Mouse (Mus musculus): ENCODE data around the gene Platr17. TPM values are rescaled to one million over a fixed set of nuclear protein-coding genes. Genes with fewer than 3 reads are reported as not detected.

The Platr17 gene
- polyA plus RNA-seq, 1 experiment from 2014 or later: 1.1 TPM

GRCm38 (mm10) chr17:33924577-33925283 is 19.8 kb downstream of the Platr17 start:
- no peak overlapping the region for H3K4me2 ChIP-seq
- H3K27ac ChIP-seq: no peak overlapping the region
- H3K36me3 ChIP-seq: peaks cover 29% of the 10 kb centered on the region
- no peaks in the 10 kb centered on the region for H3K27me3 ChIP-seq
- no peak overlapping the region for H3K4me3 ChIP-seq (replicated peaks)
- H3K9ac ChIP-seq (replicated peaks): no peak overlapping the region
- H3K9me3 ChIP-seq: no peaks in the 10 kb centered on the region
- peaks cover 14% of the 10 kb centered on the region for H3K4me1 ChIP-seq (replicated peaks)
- WGBS: 83% methylated on average over 10 of the region's 10 CpGs
- no peak for ATAC-seq (ENCODE audit: insufficient number of reproducible peaks, insufficient read depth, low FRiP score, low TSS enrichment, low read depth)

- Histone ChIP-seq H3K27me3 (no peaks in the 10 kb centered on the region), H3K4me1 (replicated peaks) (peaks cover 9% of the 10 kb centered on the region), H3K27ac (no peak overlapping the region), H3K9ac (replicated peaks) (no peak overlapping the region), H3K4me3 (replicated peaks) (no peak overlapping the region), H3K4me2 (no peak overlapping the region), H3K36me3 (peaks cover 29% of the 10 kb centered on the region), H3K9me3 (no peaks in the 10 kb centered on the region)
- WGBS: 81% methylated on average over 21 of the region's 21 CpGs
- ATAC-seq (ENCODE audit: insufficient number of reproducible peaks, insufficient read depth, low FRiP score, low TSS enrichment, low read depth): no peak
Measured at GRCm38 (mm10) chr17:33925406-33926116, 20.6 kb downstream of the Platr17 start.

GRCm38 (mm10) chr17:33926207-33926932 is 21.4 kb downstream of the Platr17 start:
- Histone ChIP-seq H3K27ac (no peak overlapping the region), H3K36me3 (peaks cover 29% of the 10 kb centered on the region), H3K27me3 (no peaks in the 10 kb centered on the region), H3K4me1 (replicated peaks) (peaks cover 15% of the 10 kb centered on the region), H3K9ac (replicated peaks) (no peak overlapping the region), H3K4me2 (no peak overlapping the region), H3K4me3 (replicated peaks) (no peak overlapping the region), H3K9me3 (no peaks in the 10 kb centered on the region)
- WGBS: 79% methylated on average over 17 of the region's 17 CpGs
- no peak for ATAC-seq (ENCODE audit: insufficient number of reproducible peaks, insufficient read depth, low FRiP score, low TSS enrichment, low read depth)

- no peaks in the 10 kb centered on the region for H3K9me3 ChIP-seq
- peak overlapping the region; percentile 74 for H3K9ac ChIP-seq (replicated peaks)
- no peaks in the 10 kb centered on the region for H3K27me3 ChIP-seq
- peaks cover 45% of the 10 kb centered on the region for H3K36me3 ChIP-seq
- peak overlapping the region; percentile 73 for H3K4me3 ChIP-seq (replicated peaks)
- H3K27ac ChIP-seq: no peak overlapping the region
- WGBS: 63% methylated on average over 21 of the region's 21 CpGs
- ATAC-seq (ENCODE audit: insufficient number of reproducible peaks, insufficient read depth, low FRiP score, low TSS enrichment, low read depth): no peak
- H3K4me2 ChIP-seq: peak overlapping the region; percentile 88
- peaks cover 18% of the 10 kb centered on the region for H3K4me1 ChIP-seq (replicated peaks)
Measured at GRCm38 (mm10) chr17:33928251-33928947, 23.5 kb downstream of the Platr17 start.

- Histone ChIP-seq H3K36me3 (peaks cover 57% of the 10 kb centered on the region), H3K4me2 (peak within 1 kb of the TSS; percentile 88), H3K4me1 (replicated peaks) (peaks cover 18% of the 10 kb centered on the region), H3K4me3 (replicated peaks) (peak within 1 kb of the TSS; percentile 73), H3K27me3 (no peaks in the 10 kb centered on the region), H3K9me3 (no peaks in the 10 kb centered on the region), H3K9ac (replicated peaks) (peak within 1 kb of the TSS; percentile 74), H3K27ac (peak within 1 kb of the TSS; percentile 97)
- ATAC-seq (ENCODE audit: insufficient number of reproducible peaks, insufficient read depth, low FRiP score, low TSS enrichment, low read depth): peak; percentile 63
- under 1% methylated on average over 73 of the region's 80 CpGs for WGBS
Measured at GRCm38 (mm10) chr17:33929371-33930279, 24.7 kb downstream of the Platr17 start, which contains the start of gene Rgl2. TSS of gene Rgl2 (plus strand) at chr17:33929543.

GRCm38 (mm10) chr17:33930280-33931158 is 25.6 kb downstream of the Platr17 start:
- Histone ChIP-seq H3K9me3 (no peaks in the 10 kb centered on the region), H3K4me1 (replicated peaks) (peaks cover 18% of the 10 kb centered on the region), H3K27ac (peak overlapping the region; percentile 97), H3K27me3 (no peaks in the 10 kb centered on the region), H3K9ac (replicated peaks) (peak overlapping the region; percentile 74), H3K4me3 (replicated peaks) (peak overlapping the region; percentile 73), H3K4me2 (peak overlapping the region; percentile 88), H3K36me3 (peaks cover 59% of the 10 kb centered on the region)
- under 1% methylated on average over 45 of the region's 45 CpGs for WGBS
- ATAC-seq (ENCODE audit: insufficient number of reproducible peaks, insufficient read depth, low FRiP score, low TSS enrichment, low read depth): no peak

- ATAC-seq (ENCODE audit: insufficient number of reproducible peaks, insufficient read depth, low FRiP score, low TSS enrichment, low read depth): no peak
- peaks cover 59% of the 10 kb centered on the region for H3K36me3 ChIP-seq
- peak overlapping the region; percentile 88 for H3K4me2 ChIP-seq
- H3K27me3 ChIP-seq: no peaks in the 10 kb centered on the region
- H3K27ac ChIP-seq: 0 out of 2 replicates have a peak overlapping the region, but pooled peaks have one; percentile 17
- no peaks in the 10 kb centered on the region for H3K9me3 ChIP-seq
- peak overlapping the region; percentile 73 for H3K4me3 ChIP-seq (replicated peaks)
- 31% methylated on average over 18 of the region's 18 CpGs for WGBS
- peaks cover 18% of the 10 kb centered on the region for H3K4me1 ChIP-seq (replicated peaks)
- H3K9ac ChIP-seq (replicated peaks): peak overlapping the region; percentile 74; the same call in 1 of the 2 replicates
Measured at GRCm38 (mm10) chr17:33931159-33931866, 26.4 kb downstream of the Platr17 start.

- Histone ChIP-seq H3K9ac (replicated peaks) (no peak overlapping the region), H3K4me2 (0 out of 2 replicates have a peak overlapping the region, but pooled peaks have one; percentile 88), H3K4me3 (replicated peaks) (no peak overlapping the region), H3K9me3 (no peaks in the 10 kb centered on the region), H3K4me1 (replicated peaks) (peaks cover 18% of the 10 kb centered on the region), H3K36me3 (peaks cover 58% of the 10 kb centered on the region), H3K27me3 (no peaks in the 10 kb centered on the region), H3K27ac (no peak overlapping the region)
- 89% methylated on average over 11 of the region's 11 CpGs for WGBS
- ATAC-seq (ENCODE audit: insufficient number of reproducible peaks, insufficient read depth, low FRiP score, low TSS enrichment, low read depth): no peak
Measured at GRCm38 (mm10) chr17:33931947-33932346, 27.0 kb downstream of the Platr17 start.

GRCm38 (mm10) chr17:33932448-33932847 is 27.5 kb downstream of the Platr17 start:
- no peaks in the 10 kb centered on the region for H3K9me3 ChIP-seq
- peaks cover 18% of the 10 kb centered on the region for H3K4me1 ChIP-seq (replicated peaks)
- no peaks in the 10 kb centered on the region for H3K27me3 ChIP-seq
- no peak overlapping the region for H3K4me3 ChIP-seq (replicated peaks)
- H3K27ac ChIP-seq: no peak overlapping the region
- peaks cover 60% of the 10 kb centered on the region for H3K36me3 ChIP-seq
- H3K4me2 ChIP-seq: no peak overlapping the region
- no peak for ATAC-seq (ENCODE audit: insufficient number of reproducible peaks, insufficient read depth, low FRiP score, low TSS enrichment, low read depth)
- no peak overlapping the region for H3K9ac ChIP-seq (replicated peaks)
- 89% methylated on average over 14 of the region's 14 CpGs for WGBS

Data from limb, embryonic 12.5 days (tissue).